Mouse (Mus musculus) G1E (cell line): ENCODE measurements around the gene Cisd3.

Experiments
- CTCF ChIP-seq: IDR thresholded peaks from 2 replicates; pipeline ENCODE4 v1.5.1; 2012; ENCODE audit warnings: low read depth, low read length, inconsistent platforms, mixed read lengths
- GATA1 ChIP-seq: IDR thresholded peaks from 2 replicates; pipeline ENCODE4 v1.6.1; 2012; ENCODE audit warnings: borderline replicate concordance, low read length, inconsistent platforms, mixed read lengths
- TAL1 ChIP-seq: conservative IDR thresholded peaks from 2 replicates; pipeline ENCODE4 v1.6.1; 2012; ENCODE audit warnings: low read depth, low read length, inconsistent platforms, mixed read lengths

DNA sequence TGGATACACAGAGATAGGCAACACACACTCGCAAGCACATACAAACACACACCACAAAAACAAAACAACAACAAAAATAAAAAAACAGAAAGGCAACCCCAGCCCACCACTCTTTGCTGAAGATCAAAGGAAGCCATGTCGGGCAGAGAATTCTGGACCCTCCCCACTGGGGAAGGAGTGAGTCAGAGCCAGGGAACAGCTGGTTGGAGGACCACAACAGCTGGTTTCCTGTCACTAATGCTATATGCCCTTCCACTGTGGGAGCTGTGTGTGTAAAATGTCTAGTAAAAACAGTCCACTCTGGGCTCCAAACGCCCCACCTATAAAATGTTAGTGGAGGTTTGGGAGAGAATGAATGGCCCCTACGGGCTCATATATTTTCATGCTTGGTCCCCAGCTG is 35.7 kb downstream of the Cisd3 start:
- TF ChIP-seq CTCF (no peak), GATA1 (no peak), TAL1 (no peak)
